Mouse (Mus musculus): Measurements from ENCODE around the gene Gm5136. TPM values are rescaled to one million over a fixed set of nuclear protein-coding genes. Genes with fewer than 3 reads are reported as not detected.

The Gm5136 gene
- polyA plus RNA-seq (2015; fragmentation: Illumina TruSeq; extraction: RNeasy Lipid Tissue Mini Kit (QIAGEN cat#74804); ENCODE audit: insufficient read depth, low read depth, low replicate concordance), result not detected

DNA sequence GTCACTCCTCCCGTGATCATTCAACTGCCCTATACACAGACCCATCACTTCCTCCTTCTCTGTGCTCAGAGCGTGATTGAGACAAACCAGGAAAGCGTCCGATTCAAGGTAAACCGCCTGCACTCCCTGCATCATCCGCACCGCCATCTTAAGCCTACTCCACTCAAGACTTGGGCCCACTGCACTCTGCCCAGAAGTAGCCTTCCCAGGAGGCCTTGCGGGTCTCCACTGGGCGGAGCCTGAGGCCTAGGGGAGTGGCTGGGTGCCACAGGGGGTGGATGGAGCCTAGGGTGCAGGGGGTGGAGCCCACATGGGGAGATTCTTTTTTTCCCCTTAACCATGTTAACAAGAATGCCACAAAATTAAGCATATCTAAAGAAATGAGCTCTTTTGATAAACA, at the start of gene Gm5136:
TSS of gene Gm5136 (minus strand) at position 215 of the 400 bp plus-strand sequence.

Data from pancreas, adult 10 weeks (tissue).